Mouse (Mus musculus) spleen, postnatal 10 days (tissue): ENCODE measurements around the gene Gsta2.
"Not testable (repeated sequence)": the region's sequence is repeated elsewhere in the genome, so short reads cannot be mapped to it uniquely, and the experiment has no call there.

ENCODE experiments used
- DNase-seq, 2 experiments: peaks; one replicate each; pipeline ENCODE4 v3.0.0; 2021 to 2022; ENCODE audit warnings: low spot score in 2 of 2

Gene Gsta2

GRCm38 (mm10) chr9:78365850-78366544 lies 10.4 kb upstream of the Gsta2 start:
- DNase-seq = no peak

- DNase-seq = no peak
Observed at GRCm38 (mm10) chr9:78364701-78365100, 9.1 kb upstream of the Gsta2 start.

GRCm38 (mm10) chr9:78363374-78363773 lies 7.8 kb upstream of the Gsta2 start:
- no peak for DNase-seq

GRCm38 (mm10) chr9:78360484-78360872 lies 4.9 kb upstream of the Gsta2 start:
- DNase-seq = no peak

GRCm38 (mm10) chr9:78359750-78360483 lies 4.3 kb upstream of the Gsta2 start:
- no peak for DNase-seq

- peak; percentile 40 to 77 for DNase-seq
Observed at GRCm38 (mm10) chr9:78358053-78358452, 2.5 kb upstream of the Gsta2 start.

- no peak for DNase-seq
Observed at GRCm38 (mm10) chr9:78354665-78355578, 666 bp downstream of the Gsta2 start.

- no peak for DNase-seq
Observed at GRCm38 (mm10) chr9:78351504-78352220, 3.9 kb downstream of the Gsta2 start.

GRCm38 (mm10) chr9:78350007-78350406 lies 5.6 kb downstream of the Gsta2 start:
- DNase-seq = not testable (repeated sequence)

- DNase-seq = not testable (repeated sequence)
Observed at GRCm38 (mm10) chr9:78349141-78349540, 6.4 kb downstream of the Gsta2 start.

GRCm38 (mm10) chr9:78348206-78349004 lies 7.2 kb downstream of the Gsta2 start:
- DNase-seq = not testable (repeated sequence)

- no peak for DNase-seq
Observed at GRCm38 (mm10) chr9:78347004-78347403, 8.6 kb downstream of the Gsta2 start.

- not testable (repeated sequence) for DNase-seq
Observed at GRCm38 (mm10) chr9:78345235-78345634, 10.4 kb downstream of the Gsta2 start.

- DNase-seq = not testable (repeated sequence)
Observed at GRCm38 (mm10) chr9:78343055-78343454, 12.5 kb downstream of the Gsta2 start.

GRCm38 (mm10) chr9:78342494-78342893 lies 13.1 kb downstream of the Gsta2 start:
- not testable (repeated sequence) for DNase-seq

GRCm38 (mm10) chr9:78340324-78340723 lies 15.3 kb downstream of the Gsta2 start:
- DNase-seq = peak; percentile 37 to 66

GRCm38 (mm10) chr9:78337050-78337449 lies 18.5 kb downstream of the Gsta2 start:
- DNase-seq = not testable (repeated sequence)

- DNase-seq = not testable (repeated sequence)
Observed at GRCm38 (mm10) chr9:78327289-78327688, 28.3 kb downstream of the Gsta2 start, which contains the start of gene Omt2b. Omt2b (plus strand) TSS chr9:78327589.

- no peak for DNase-seq
Observed at GRCm38 (mm10) chr9:78319499-78319898, 36.1 kb downstream of the Gsta2 start.

GRCm38 (mm10) chr9:78314696-78315095 lies 40.9 kb downstream of the Gsta2 start, which contains the start of gene Omt2a:
Omt2a (minus strand) TSS chr9:78314796.
- no peak for DNase-seq
